Comparison of ENCODE assay signal across 22 mouse cellular contexts in genomic region chr6:30085351-30085750, GRCm38 (mm10). TPM values are rescaled to one million over a fixed set of nuclear protein-coding genes. Genes with fewer than 3 reads are reported as not detected.
DNase-seq lines count a peak whose midpoint lies in the region; ATAC-seq and TF ChIP-seq lines count a peak whose summit lies in the region.
"Had no signal": no experiment of that assay in that cellular context is flagged by ENCODE, and none has a peak within 500 bp of the region (broad histone marks: within the 10 kb centered on the region; RNA-seq: fewer than 3 reads in every experiment).

No protein-coding gene starts in this region.

- no peak overlapping the region for H3K4me3 ChIP-seq in forebrain, embryonic 12.5 days (replicated peaks)
- no peak overlapping the region for H3K4me3 ChIP-seq in forebrain, postnatal 0 days (ENCODE audit: low read depth, low read length)
- no peak overlapping the region for H3K4me3 ChIP-seq in midbrain, embryonic 14.5 days (replicated peaks; ENCODE audit: low read depth, low read length)
- no peak overlapping the region for H3K4me3 ChIP-seq in midbrain, embryonic 11.5 days (ENCODE audit: low read depth, low read length)
- H3K4me3 ChIP-seq: embryonic facial prominence, embryonic 15.5 days; left cerebral cortex, adult 2 months; limb, embryonic 15.5 days; lung, embryonic 15.5 days had no signal

- no peak overlapping the region for H3K4me2 ChIP-seq in forebrain, embryonic 12.5 days
- no peak overlapping the region for H3K4me2 ChIP-seq in forebrain, postnatal 0 days (ENCODE audit: low read depth)
- H3K4me2 ChIP-seq in midbrain, embryonic 14.5 days (ENCODE audit: low read length) = no peak overlapping the region
- no peak overlapping the region for H3K4me2 ChIP-seq in midbrain, embryonic 11.5 days
- H3K4me2 ChIP-seq: embryonic facial prominence, embryonic 15.5 days; heart, embryonic 11.5 days; limb, embryonic 15.5 days; lung, embryonic 15.5 days had no signal

- no peak for DNase-seq in forebrain, postnatal 0 days
- DNase-seq in midbrain, embryonic 14.5 days = peak; percentile 31
- DNase-seq in midbrain, embryonic 11.5 days (ENCODE audit: low spot score, missing footprints) = no peak
- peak; percentile 33 for DNase-seq in Muller cell, postnatal 12 days (ENCODE audit: inconsistent ontology term)
- DNase-seq in retina, postnatal 1 day = peak; percentile 33
- no peak for DNase-seq in ovary, postnatal 10 days (ENCODE audit: low spot score)
- DNase-seq: adrenal gland, postnatal 14 days; B cell, adult 2 months; cerebellum, adult 8-10 months; kidney, postnatal 36 days; lung, postnatal 36 days; thymus, adult 18-20 months; thymus, postnatal 36 days had no signal

- no peak overlapping the region for H3K27ac ChIP-seq in forebrain, embryonic 12.5 days
- H3K27ac ChIP-seq in forebrain, postnatal 0 days (ENCODE audit: low read depth, low read length) = no peak overlapping the region
- H3K27ac ChIP-seq in midbrain, embryonic 14.5 days (replicated peaks; ENCODE audit: low read depth, low read length) = no peak overlapping the region
- no peak overlapping the region for H3K27ac ChIP-seq in midbrain, embryonic 11.5 days (ENCODE audit: low read depth, low read length)
- H3K27ac ChIP-seq: embryonic facial prominence, embryonic 15.5 days; hindbrain, postnatal 0 days; left cerebral cortex, adult 2 months; limb, embryonic 15.5 days; liver, embryonic 14.5 days; lung, embryonic 15.5 days had no signal

- H3K27me3 ChIP-seq in forebrain, embryonic 12.5 days = no peaks in the 10 kb centered on the region
- no peaks in the 10 kb centered on the region for H3K27me3 ChIP-seq in forebrain, postnatal 0 days (ENCODE audit: insufficient read depth, low read length)
- H3K27me3 ChIP-seq in midbrain, embryonic 14.5 days (ENCODE audit: control insufficient read depth, insufficient read depth, low read length) = no peaks in the 10 kb centered on the region
- peaks cover 6% of the 10 kb centered on the region; the same call in 1 of the 2 replicates for H3K27me3 ChIP-seq in midbrain, embryonic 11.5 days (ENCODE audit: control insufficient read depth, insufficient read depth, low read length)
- H3K27me3 ChIP-seq: embryonic facial prominence, embryonic 15.5 days; limb, embryonic 15.5 days; lung, embryonic 15.5 days had no signal

- ATAC-seq in forebrain, embryonic 12.5 days (ENCODE audit: low FRiP score) = 0 out of 2 replicates have a peak, but pooled peaks have one; percentile 27
- ATAC-seq in forebrain, postnatal 0 days = no peak
- ATAC-seq in midbrain, embryonic 14.5 days (ENCODE audit: low FRiP score, low TSS enrichment) = no peak
- no peak for ATAC-seq in midbrain, embryonic 11.5 days (ENCODE audit: low FRiP score)
- ATAC-seq: hindbrain, postnatal 0 days; intestine, postnatal 0 days had no signal

- 27% methylated on average over 2 of the region's 2 CpGs for WGBS in forebrain, embryonic 12.5 days
- WGBS in forebrain, postnatal 0 days = 40% methylated on average over 2 of the region's 2 CpGs
- 47% methylated on average over 2 of the region's 2 CpGs for WGBS in midbrain, embryonic 14.5 days
- WGBS in midbrain, embryonic 11.5 days = 48% methylated on average over 2 of the region's 2 CpGs

- TF ChIP-seq CTCF in forebrain, postnatal 0 days (IDR thresholded peaks at IDR 0.05; ENCODE audit: low read depth) = no peak

- peaks cover 38% of the 10 kb centered on the region for H3K4me1 ChIP-seq in forebrain, embryonic 12.5 days
- no peaks in the 10 kb centered on the region for H3K4me1 ChIP-seq in forebrain, postnatal 0 days (ENCODE audit: insufficient read depth)
- 0 out of 2 replicates have a peak, but pooled peaks cover 5% of the 10 kb centered on the region for H3K4me1 ChIP-seq in midbrain, embryonic 14.5 days (ENCODE audit: control insufficient read depth, insufficient read depth, low read length)
- H3K4me1 ChIP-seq in midbrain, embryonic 11.5 days (ENCODE audit: control insufficient read depth, insufficient read depth, low read length) = peaks cover 32% of the 10 kb centered on the region
- H3K4me1 ChIP-seq: embryonic facial prominence, embryonic 15.5 days; limb, embryonic 15.5 days had no signal

- no peaks in the 10 kb centered on the region for H3K9me3 ChIP-seq in forebrain, embryonic 12.5 days
- H3K9me3 ChIP-seq in forebrain, postnatal 0 days (ENCODE audit: low read length) = no peaks in the 10 kb centered on the region
- no peaks in the 10 kb centered on the region for H3K9me3 ChIP-seq in midbrain, embryonic 14.5 days (ENCODE audit: control insufficient read depth, low read length)
- no peaks in the 10 kb centered on the region for H3K9me3 ChIP-seq in midbrain, embryonic 11.5 days (ENCODE audit: control insufficient read depth, low read length)
- H3K9me3 ChIP-seq: embryonic facial prominence, embryonic 15.5 days; limb, embryonic 15.5 days; lung, embryonic 15.5 days had no signal

- H3K36me3 ChIP-seq in forebrain, embryonic 12.5 days (replicated peaks) = peaks cover 9% of the 10 kb centered on the region
- peaks cover 6% of the 10 kb centered on the region; the same call in 1 of the 2 replicates for H3K36me3 ChIP-seq in forebrain, postnatal 0 days (ENCODE audit: insufficient read depth)
- peaks cover 6% of the 10 kb centered on the region for H3K36me3 ChIP-seq in midbrain, embryonic 14.5 days (ENCODE audit: control insufficient read depth, insufficient read depth, low read length)
- no peaks in the 10 kb centered on the region for H3K36me3 ChIP-seq in midbrain, embryonic 11.5 days (ENCODE audit: control insufficient read depth, insufficient read depth, low read length)

- H3K9ac ChIP-seq in forebrain, embryonic 12.5 days = no peak overlapping the region
- H3K9ac ChIP-seq in forebrain, postnatal 0 days = no peak overlapping the region
- no peak overlapping the region for H3K9ac ChIP-seq in midbrain, embryonic 14.5 days (replicated peaks; ENCODE audit: low read length)
- no peak overlapping the region for H3K9ac ChIP-seq in midbrain, embryonic 11.5 days (ENCODE audit: low read length)
- H3K9ac ChIP-seq: embryonic facial prominence, embryonic 15.5 days; limb, embryonic 15.5 days; liver, embryonic 14.5 days; lung, embryonic 15.5 days had no signal

RNA-seq across cellular contexts. Expression of gene Nrf1, which starts 37.6 kb away (rescaled TPM):
- 82.4 and 83.4 TPM in 2 replicates for polyA plus RNA-seq in forebrain, embryonic 12.5 days (2016; fragmentation: Nextera tagmentation; extraction: Ambion mirVana)
- 39.4 and 53.6 TPM in 2 replicates for total RNA-seq in forebrain, postnatal 0 days (2014; rRNA removed)
- polyA plus RNA-seq in forebrain, postnatal 0 days (2015; fragmentation: Nextera tagmentation; extraction: Ambion mirVana) = 20.8 and 23.8 TPM in 2 replicates
- 32.2 and 42.8 TPM in 2 replicates for polyA plus RNA-seq in midbrain, embryonic 14.5 days (2014; fragmentation: Nextera tagmentation; extraction: Ambion mirVana)
- 76.6 and 77.3 TPM in 2 replicates for polyA plus RNA-seq in midbrain, embryonic 11.5 days (2014; fragmentation: Nextera tagmentation; extraction: Ambion mirVana)

Comparison
In these comparisons a context has a peak if more than half of its experiments do, and no peak if none do; other contexts are left out.
1. DNase-seq: peak in midbrain, embryonic 14.5 days (single experiment), Muller cell, postnatal 12 days (single experiment) and retina, postnatal 1 day (single experiment); none in forebrain, postnatal 0 days (single experiment), midbrain, embryonic 11.5 days (single experiment) and ovary, postnatal 10 days (single experiment).